Mouse (Mus musculus) midbrain, embryonic 13.5 days (tissue): Measurements from ENCODE around the gene Itgb2. TPM values are rescaled to one million over a fixed set of nuclear protein-coding genes. Genes with fewer than 3 reads are reported as not detected.

Source experiments
- ATAC-seq: fragments of 200-750 bp; cut with Nextera tagmentation; 2 replicates; pipeline ENCODE4 v1.8.0; 2017; ENCODE audit warnings: mild to moderate bottlenecking, moderate TSS enrichment, moderate library complexity
- H3K27ac ChIP-seq: fragments of 300-500 bp; sonication (generic); 2 replicates; pipeline ENCODE4 v1.5.1; 2015; ENCODE audit warnings: inconsistent platforms, mild to moderate bottlenecking, moderate library complexity
- H3K27me3 ChIP-seq: fragments of 300-500 bp; sonication (generic); 2 replicates; pipeline ENCODE4 v1.6.1; 2015; ENCODE audit warnings: mild to moderate bottlenecking, inconsistent platforms
- H3K36me3 ChIP-seq: fragments of 300-500 bp; sonication (generic); 2 replicates; pipeline ENCODE4 v1.6.1; 2015; ENCODE audit warnings: mild to moderate bottlenecking, inconsistent platforms
- H3K4me1 ChIP-seq: fragments of 300-500 bp; sonication (generic); replicated peaks from 2 replicates; pipeline ENCODE4 v1.6.1; 2015; ENCODE audit warnings: inconsistent platforms
- H3K4me2 ChIP-seq: fragments of 300-500 bp; sonication (generic); replicated peaks from 2 replicates; pipeline ENCODE4 v1.6.1; 2015; ENCODE audit warnings: moderate library complexity, mild to moderate bottlenecking, inconsistent platforms
- H3K4me3 ChIP-seq: fragments of 300-500 bp; sonication (generic); replicated peaks from 2 replicates; pipeline ENCODE4 v1.5.1; 2015; ENCODE audit warnings: mild to moderate bottlenecking, inconsistent platforms
- H3K9ac ChIP-seq: fragments of 300-500 bp; sonication (generic); replicated peaks from 2 replicates; pipeline ENCODE4 v1.6.1; 2015; ENCODE audit warnings: mild to moderate bottlenecking, inconsistent platforms
- H3K9me3 ChIP-seq: fragments of 300-500 bp; sonication (generic); 2 replicates; pipeline ENCODE4 v1.6.1; 2016; ENCODE audit warnings: mild to moderate bottlenecking, inconsistent platforms
- WGBS: fragments of 180-500 bp; shearing (Covaris S2); methylation state at CpG from one replicate; pipeline ENCODE4 v1.1.7; 2015; 5-methylcytosine and 5-hydroxymethylcytosine counted together
- polyA plus RNA-seq: library from polyadenylated mRNA; unstranded; fragments of >200 nt; fragmentation: Nextera tagmentation; extraction: Ambion mirVana; gene quantifications from 2 replicates; pipeline ENCODE4 v1.2.1, GENCODE M21; 2015

The Itgb2 gene
- polyA plus RNA-seq, 1 experiment from 2014 or later: 0.87 TPM

DNA sequence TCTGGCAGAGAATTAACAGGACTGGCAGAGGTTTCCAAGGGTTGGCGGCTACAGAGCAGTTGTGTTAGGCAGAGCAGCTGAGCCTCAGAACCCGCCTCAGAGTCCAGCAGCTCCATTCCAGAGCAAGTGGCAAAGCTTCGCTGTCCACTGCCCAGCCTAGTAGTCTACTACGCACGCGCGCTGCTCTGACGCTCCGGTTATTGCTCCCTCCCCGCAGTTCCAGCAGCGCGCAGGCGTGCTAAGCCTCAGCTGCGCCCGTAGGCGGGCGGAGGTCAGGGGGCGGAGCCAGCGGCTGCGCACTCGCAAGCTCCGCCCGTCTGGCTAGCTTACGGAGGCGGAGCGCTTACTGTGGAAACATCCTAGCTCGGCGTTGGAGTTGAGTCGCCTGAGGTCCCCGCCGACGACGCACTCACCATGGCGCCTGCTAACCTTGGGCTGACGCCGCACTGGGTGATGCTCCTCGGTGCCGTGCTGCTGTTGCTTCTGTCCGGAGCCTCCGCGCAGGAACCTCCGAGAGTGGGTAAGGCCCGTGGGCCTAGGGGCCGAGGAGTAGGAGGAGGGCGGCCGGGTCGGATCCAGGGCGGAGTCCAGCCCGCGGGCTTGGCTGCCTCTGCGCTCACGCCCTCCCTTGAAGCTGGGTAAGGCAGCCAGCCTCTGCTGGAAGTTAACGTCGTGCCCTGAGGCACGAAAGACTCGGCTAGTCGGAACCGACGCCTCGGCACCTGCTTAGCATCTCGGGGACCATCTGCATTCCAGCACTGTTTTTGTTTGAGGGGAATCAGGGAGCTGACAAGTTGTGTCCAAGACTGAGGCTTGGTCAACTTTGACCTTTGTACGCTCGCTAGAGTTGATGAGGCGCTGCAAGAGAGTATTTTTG, 51.6 kb downstream of the Itgb2 start, which contains the start of gene Pttg1ip:
Gene Pttg1ip (plus strand): TSS at position 313 of the 877 bp plus-strand sequence.
- WGBS: under 1% methylated on average over 60 of the region's 64 CpGs

DNA sequence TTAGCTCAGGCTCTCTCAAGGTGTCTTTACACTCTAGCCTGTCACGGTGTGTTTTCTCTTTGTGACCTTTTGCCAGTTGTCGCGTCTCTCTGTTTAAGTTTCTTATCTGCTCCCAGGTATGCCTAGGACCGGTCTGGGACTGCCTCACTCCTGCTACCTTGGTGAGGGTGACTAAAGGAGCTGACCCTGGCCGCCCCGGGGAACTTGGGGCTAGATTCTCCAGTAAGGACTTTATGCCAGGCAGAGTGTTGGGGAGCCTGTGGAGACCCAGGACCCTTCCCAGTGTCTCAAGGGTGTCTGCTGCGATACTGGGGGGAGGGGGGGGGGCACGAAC, 52.2 kb downstream of the Itgb2 start:
- Histone ChIP-seq H3K36me3 (0 out of 2 replicates have a peak, but pooled peaks cover 2% of the 10 kb centered on the region), H3K27me3 (no peaks in the 10 kb centered on the region), H3K4me2 (peak overlapping the region; percentile 85), H3K9ac (peak overlapping the region; percentile 92), H3K27ac (peak overlapping the region; percentile 88; the same call in 1 of the 2 replicates), H3K9me3 (no peaks in the 10 kb centered on the region), H3K4me3 (peak overlapping the region; percentile 86), H3K4me1 (peaks cover 22% of the 10 kb centered on the region)
- peak; percentile 8; the same call in 1 of the 2 replicates for ATAC-seq
- whole genome bisulfite sequencing: 12% methylated on average over 8 of the region's 8 CpGs

More for the DNA sequence above, 51.6 kb downstream of the Itgb2 start, which contains the start of gene Pttg1ip:
- H3K27ac ChIP-seq: peak within 1 kb of the TSS; percentile 88
- ATAC-seq: peak; percentile 98
- peaks cover 21% of the 10 kb centered on the region for H3K4me1 ChIP-seq
- H3K9me3 ChIP-seq: no peaks in the 10 kb centered on the region
- no peaks in the 10 kb centered on the region for H3K27me3 ChIP-seq
- H3K4me3 ChIP-seq: peak within 1 kb of the TSS; percentile 86
- H3K9ac ChIP-seq: peak within 1 kb of the TSS; percentile 92
- H3K4me2 ChIP-seq: peak within 1 kb of the TSS; percentile 85
- H3K36me3 ChIP-seq: no peaks in the 10 kb centered on the region

DNA sequence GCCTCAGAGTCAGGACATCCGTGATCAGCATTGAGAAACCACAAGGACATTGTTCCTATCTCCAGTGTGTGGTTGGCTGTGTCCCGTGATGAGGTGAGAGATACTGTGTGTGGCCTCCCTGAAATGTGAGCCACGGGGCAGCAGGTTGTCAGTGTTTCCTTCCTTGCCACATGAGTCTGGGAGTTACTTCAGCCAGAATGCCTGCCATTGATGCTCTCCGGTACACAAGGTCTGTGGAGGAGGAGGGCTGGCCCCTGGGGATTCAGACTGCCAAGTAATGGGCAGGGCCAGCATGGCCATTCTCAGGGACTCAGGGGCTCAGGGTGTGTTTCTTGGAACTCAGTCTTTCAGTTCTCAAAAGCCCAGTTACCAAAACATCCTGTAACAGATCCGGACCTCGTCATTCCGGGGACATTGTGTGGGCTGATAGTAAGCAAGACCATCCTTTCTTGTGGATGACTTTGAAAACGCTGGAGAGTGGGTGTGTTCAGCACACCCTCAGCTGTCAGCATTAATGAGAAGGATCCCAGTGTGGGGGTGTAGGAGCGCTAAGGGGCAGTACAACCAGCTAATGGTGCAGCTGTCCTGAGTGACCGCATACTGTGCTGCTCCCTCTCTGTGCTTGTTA, 53.9 kb downstream of the Itgb2 start:
- no peak for ATAC-seq
- no peak overlapping the region for H3K9ac ChIP-seq

DNA sequence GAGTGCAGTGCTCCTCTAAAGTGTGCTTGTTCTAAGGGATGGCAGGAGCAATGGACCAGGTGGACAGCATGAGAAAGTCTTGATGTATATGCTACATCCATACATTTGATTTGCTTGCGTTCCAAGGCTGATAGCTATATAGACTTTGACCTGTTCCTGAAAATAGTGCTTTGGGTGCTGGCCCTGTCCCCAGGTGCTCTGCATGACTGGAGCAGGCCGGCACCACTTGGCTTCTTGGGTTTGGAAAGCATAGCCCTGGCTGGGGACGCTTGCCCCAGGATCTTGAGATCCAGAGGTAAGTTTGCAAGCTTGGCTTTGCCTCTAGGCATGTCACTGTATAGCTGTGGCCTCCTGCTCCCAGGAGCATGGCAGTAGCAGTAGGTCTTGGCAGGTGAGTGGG, 56.6 kb downstream of the Itgb2 start:
- no peak overlapping the region for H3K4me3 ChIP-seq
- H3K4me1 ChIP-seq: peaks cover 37% of the 10 kb centered on the region
- peaks cover 38% of the 10 kb centered on the region for H3K36me3 ChIP-seq
- H3K4me2 ChIP-seq: no peak overlapping the region
- WGBS: 93% methylated on average over 3 of the region's 3 CpGs
- no peaks in the 10 kb centered on the region for H3K9me3 ChIP-seq
- H3K27me3 ChIP-seq: no peaks in the 10 kb centered on the region
- H3K9ac ChIP-seq: no peak overlapping the region
- ATAC-seq: no peak
- H3K27ac ChIP-seq: no peak overlapping the region

More for the DNA sequence above, 53.9 kb downstream of the Itgb2 start:
- no peaks in the 10 kb centered on the region for H3K9me3 ChIP-seq
- H3K36me3 ChIP-seq: peaks cover 17% of the 10 kb centered on the region
- no peak overlapping the region for H3K27ac ChIP-seq
- peaks cover 27% of the 10 kb centered on the region for H3K4me1 ChIP-seq
- 86% methylated on average over 10 of the region's 10 CpGs for WGBS
- no peaks in the 10 kb centered on the region for H3K27me3 ChIP-seq
- H3K4me3 ChIP-seq: no peak overlapping the region
- 0 out of 2 replicates have a peak overlapping the region, but pooled peaks have one; percentile 1 for H3K4me2 ChIP-seq

DNA sequence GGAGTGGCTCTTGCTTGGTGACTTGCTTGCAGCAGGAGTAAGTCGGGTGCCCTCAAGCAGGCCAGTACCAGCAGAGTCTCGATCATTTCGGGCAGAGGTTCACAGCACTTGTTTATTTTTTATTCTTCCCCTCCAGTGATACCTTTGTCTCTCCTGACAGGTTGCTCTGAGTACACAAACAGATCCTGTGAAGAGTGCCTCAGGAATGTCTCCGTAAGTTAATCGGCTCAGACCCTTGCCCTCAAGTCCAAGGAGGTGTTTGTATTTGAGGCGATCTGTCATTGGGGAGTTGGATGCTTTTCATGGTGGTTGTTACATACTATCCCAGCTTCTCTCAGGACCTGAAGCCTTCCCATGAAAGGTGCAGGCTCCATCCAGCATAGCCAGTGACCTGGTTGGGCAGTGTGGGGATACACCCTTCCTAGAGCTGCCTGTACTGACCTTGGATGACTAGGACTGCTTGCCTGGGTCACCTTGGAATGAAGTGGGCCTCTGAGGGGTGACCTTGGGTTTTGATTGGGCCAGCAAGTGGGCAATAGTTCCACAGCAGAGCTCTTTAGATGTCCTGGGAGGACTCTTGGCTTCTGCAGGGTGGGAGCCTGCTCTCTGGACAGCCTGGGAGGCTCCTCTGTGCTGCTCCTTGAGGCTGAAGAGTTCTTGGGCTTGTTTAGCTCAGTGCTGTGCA, 57.2 kb downstream of the Itgb2 start:
- no peak for ATAC-seq
- H3K4me2 ChIP-seq: no peak overlapping the region
- 97% methylated on average over 6 of the region's 6 CpGs for WGBS

DNA sequence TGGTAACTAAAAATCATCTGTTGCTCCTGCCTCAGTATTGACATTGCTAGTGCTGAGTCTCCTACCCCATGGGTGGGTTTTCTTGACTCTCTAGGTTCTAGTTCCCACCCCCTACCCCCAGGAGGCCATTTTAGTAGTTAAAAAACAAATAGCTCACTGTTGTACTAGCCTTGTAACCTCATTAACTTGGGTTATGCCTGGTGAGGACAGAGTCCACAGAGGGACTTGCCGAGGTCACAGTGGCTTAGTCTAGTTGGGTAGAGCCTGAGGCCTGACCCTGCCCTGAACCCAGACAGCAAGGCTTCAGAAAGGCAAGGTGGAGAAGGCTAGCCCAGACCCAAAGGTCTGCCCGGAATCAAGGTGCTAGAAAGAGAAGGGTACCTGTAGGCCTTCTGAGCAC, 58.0 kb downstream of the Itgb2 start:
- 93% methylated on average over 2 of the region's 2 CpGs for WGBS
- Histone ChIP-seq H3K36me3 (peaks cover 52% of the 10 kb centered on the region), H3K9ac (no peak overlapping the region)

More for the DNA sequence above, 57.2 kb downstream of the Itgb2 start:
- no peak overlapping the region for H3K9ac ChIP-seq
- H3K27ac ChIP-seq: no peak overlapping the region
- H3K36me3 ChIP-seq: peaks cover 44% of the 10 kb centered on the region
- H3K4me3 ChIP-seq: no peak overlapping the region
- H3K4me1 ChIP-seq: peaks cover 36% of the 10 kb centered on the region
- H3K9me3 ChIP-seq: no peaks in the 10 kb centered on the region
- H3K27me3 ChIP-seq: no peaks in the 10 kb centered on the region

DNA sequence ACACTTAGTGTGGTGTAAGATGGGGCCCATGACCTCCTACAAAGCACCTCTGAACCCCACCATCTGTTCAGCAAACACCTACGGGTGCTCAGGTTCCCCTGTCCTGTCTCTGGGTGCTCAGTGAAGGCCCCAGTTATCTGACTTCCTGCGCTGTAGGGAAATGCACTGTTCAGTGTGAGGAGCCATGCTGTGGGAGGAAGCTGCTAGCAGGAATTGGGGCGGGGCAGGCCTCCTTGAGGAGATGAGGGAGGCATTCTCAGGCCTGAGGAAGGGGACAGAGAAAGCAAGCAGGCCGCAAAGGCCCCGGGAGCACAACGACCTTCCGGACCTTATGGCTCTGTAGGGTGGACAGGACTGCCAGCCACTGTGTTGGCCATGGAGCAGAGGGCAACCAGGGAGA, 59.1 kb downstream of the Itgb2 start:
- Histone ChIP-seq H3K27ac (no peak overlapping the region), H3K9ac (no peak overlapping the region), H3K36me3 (peaks cover 63% of the 10 kb centered on the region), H3K27me3 (no peaks in the 10 kb centered on the region), H3K4me1 (peaks cover 17% of the 10 kb centered on the region), H3K4me3 (no peak overlapping the region), H3K9me3 (no peaks in the 10 kb centered on the region), H3K4me2 (no peak overlapping the region)
- WGBS: 78% methylated on average over 7 of the region's 7 CpGs
- no peak for ATAC-seq

More for the DNA sequence above, 58.0 kb downstream of the Itgb2 start:
- Histone ChIP-seq H3K4me2 (no peak overlapping the region), H3K9me3 (no peaks in the 10 kb centered on the region), H3K4me1 (peaks cover 28% of the 10 kb centered on the region), H3K27me3 (no peaks in the 10 kb centered on the region), H3K27ac (no peak overlapping the region), H3K4me3 (no peak overlapping the region)
- no peak for ATAC-seq

DNA sequence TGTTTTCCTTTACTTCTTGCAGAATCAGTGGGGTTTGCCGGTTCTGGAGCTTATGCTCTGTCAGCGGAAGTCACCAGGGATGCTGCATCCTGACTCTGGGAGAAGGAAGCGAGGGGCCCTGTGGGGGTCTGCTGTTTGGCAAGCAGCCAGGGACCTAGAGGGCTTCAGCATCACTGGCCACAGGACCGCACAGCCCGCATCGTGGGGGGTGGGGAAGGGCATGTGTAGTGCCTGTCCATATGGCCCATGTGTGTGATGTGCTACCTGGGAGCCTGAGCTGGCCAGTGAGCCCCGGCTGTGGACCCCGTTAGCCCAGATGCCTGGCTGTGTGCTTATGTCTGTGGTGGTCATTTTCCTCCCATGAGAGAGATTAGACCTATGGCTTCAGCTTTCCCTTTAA, 59.7 kb downstream of the Itgb2 start:
- WGBS: 74% methylated on average over 8 of the region's 8 CpGs

DNA sequence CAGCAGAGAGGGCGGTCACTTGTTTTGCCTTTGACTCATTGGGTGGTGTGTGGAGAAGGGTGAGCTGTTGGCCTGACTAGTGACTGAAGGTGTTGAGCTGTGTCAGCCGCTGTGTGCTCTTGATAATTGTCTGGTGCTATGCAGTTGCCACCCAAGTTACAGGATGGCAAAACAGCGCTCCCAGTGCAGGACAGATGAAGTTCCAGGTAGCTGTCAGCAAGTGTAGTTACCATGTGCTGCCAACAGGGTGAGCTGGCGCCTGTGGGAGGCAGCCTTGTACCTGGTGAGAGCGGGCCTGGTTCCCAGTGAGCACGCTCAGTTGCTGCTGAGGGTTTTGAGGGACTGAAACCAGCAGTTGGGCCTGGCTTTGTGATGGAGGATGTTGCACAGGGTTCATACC, 60.8 kb downstream of the Itgb2 start:
- H3K4me1 ChIP-seq: peaks cover 17% of the 10 kb centered on the region
- no peaks in the 10 kb centered on the region for H3K9me3 ChIP-seq
- no peak overlapping the region for H3K27ac ChIP-seq
- no peaks in the 10 kb centered on the region for H3K27me3 ChIP-seq
- H3K4me2 ChIP-seq: no peak overlapping the region
- peak; percentile 51; the same call in 1 of the 2 replicates for ATAC-seq
- H3K36me3 ChIP-seq: peaks cover 80% of the 10 kb centered on the region
- WGBS: 33% methylated on average over 6 of the region's 6 CpGs
- no peak overlapping the region for H3K4me3 ChIP-seq
- H3K9ac ChIP-seq: no peak overlapping the region

More for the DNA sequence above, 59.7 kb downstream of the Itgb2 start:
- no peak for ATAC-seq
- Histone ChIP-seq H3K4me3 (no peak overlapping the region), H3K36me3 (peaks cover 69% of the 10 kb centered on the region), H3K4me2 (no peak overlapping the region), H3K9me3 (no peaks in the 10 kb centered on the region), H3K27ac (no peak overlapping the region), H3K9ac (no peak overlapping the region), H3K27me3 (no peaks in the 10 kb centered on the region), H3K4me1 (peaks cover 17% of the 10 kb centered on the region)

DNA sequence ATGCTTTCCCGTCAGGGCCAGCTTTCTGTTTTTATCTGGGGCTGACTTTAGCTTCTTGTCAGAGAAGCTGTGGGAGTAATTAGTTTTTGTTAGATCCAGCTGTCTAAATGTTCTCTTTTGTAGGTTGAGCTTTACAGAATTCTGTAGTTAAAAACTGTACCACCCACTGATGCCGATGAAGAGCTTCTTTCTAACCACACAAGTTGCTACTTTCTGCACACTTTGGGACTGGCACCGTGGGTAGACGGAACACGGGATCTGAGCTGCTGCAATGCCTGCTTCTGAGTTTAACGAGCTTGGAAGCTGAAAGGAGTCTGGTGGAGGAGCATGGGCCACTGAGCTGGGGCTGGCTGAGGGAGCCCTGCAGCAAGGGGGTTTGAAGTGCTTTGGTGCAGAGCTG, 61.5 kb downstream of the Itgb2 start:
- no peaks in the 10 kb centered on the region for H3K9me3 ChIP-seq
- WGBS: 84% methylated on average over 6 of the region's 6 CpGs
- no peak overlapping the region for H3K27ac ChIP-seq
- H3K4me2 ChIP-seq: no peak overlapping the region
- H3K36me3 ChIP-seq: peaks cover 86% of the 10 kb centered on the region
- no peak overlapping the region for H3K9ac ChIP-seq
- peaks cover 17% of the 10 kb centered on the region for H3K4me1 ChIP-seq
- no peak overlapping the region for H3K4me3 ChIP-seq
- ATAC-seq: no peak
- no peaks in the 10 kb centered on the region for H3K27me3 ChIP-seq

DNA sequence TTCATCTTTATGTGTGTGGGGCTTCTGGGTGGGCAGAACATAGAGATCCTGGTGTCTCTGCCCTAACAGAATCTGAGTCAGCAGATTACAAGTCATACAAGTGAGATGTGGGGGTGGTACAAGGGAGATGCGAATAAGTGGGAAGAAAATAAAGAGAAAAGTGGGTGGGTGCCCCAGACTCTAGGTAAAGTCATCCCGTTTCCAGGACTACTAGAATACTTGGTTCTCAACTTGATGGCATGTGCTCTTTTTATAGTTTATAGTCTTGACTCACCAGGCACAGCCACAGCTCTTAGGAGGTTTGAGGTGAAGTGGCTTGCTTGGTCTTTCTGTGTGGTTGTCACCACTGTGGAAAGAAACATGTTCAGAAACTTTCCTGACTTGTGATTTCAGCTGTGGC, 66.0 kb downstream of the Itgb2 start:
- WGBS: 98% methylated on average over 2 of the region's 2 CpGs
- Histone ChIP-seq H3K27ac (no peak overlapping the region), H3K27me3 (no peaks in the 10 kb centered on the region), H3K4me1 (no peaks in the 10 kb centered on the region; the same call in 1 of the 2 replicates), H3K9ac (no peak overlapping the region), H3K9me3 (no peaks in the 10 kb centered on the region), H3K4me2 (no peak overlapping the region), H3K4me3 (no peak overlapping the region), H3K36me3 (peaks cover 78% of the 10 kb centered on the region)
- ATAC-seq: no peak

DNA sequence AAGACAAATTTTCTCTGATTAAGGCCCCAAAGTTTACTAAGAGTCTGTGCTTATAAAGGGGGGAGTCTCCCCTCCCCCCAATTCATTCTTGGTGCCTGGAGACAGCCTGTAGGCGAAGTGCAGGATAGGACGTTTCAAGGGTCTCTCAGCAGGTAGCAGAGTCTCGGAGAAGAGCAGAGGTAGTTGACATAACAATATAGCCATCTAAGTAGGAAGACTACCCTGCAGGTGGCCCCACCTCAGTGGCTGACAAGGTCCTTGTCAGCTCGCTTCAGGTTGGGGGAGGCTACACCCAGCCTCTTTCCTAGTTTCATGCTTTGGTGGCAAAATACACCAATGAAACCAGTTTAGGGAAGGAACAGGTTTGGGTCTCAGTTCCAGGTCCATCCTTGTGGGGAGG, 73.0 kb downstream of the Itgb2 start:
- 63% methylated on average over 4 of the region's 4 CpGs for WGBS
- H3K4me3 ChIP-seq: no peak overlapping the region
- no peak overlapping the region for H3K27ac ChIP-seq
- H3K9ac ChIP-seq: no peak overlapping the region
- peaks cover 14% of the 10 kb centered on the region for H3K4me1 ChIP-seq
- no peak for ATAC-seq
- H3K4me2 ChIP-seq: no peak overlapping the region
- H3K36me3 ChIP-seq: peaks cover 14% of the 10 kb centered on the region
- H3K27me3 ChIP-seq: no peaks in the 10 kb centered on the region
- H3K9me3 ChIP-seq: no peaks in the 10 kb centered on the region
